Mouse (Mus musculus) CD4-positive, CD25-positive, alpha-beta regulatory T cell (primary cell): ENCODE measurements around the gene Pigc. TPM values are rescaled to one million over a fixed set of nuclear protein-coding genes. Genes with fewer than 3 reads are reported as not detected.

ENCODE experiments used
- polyA plus RNA-seq: library from polyadenylated mRNA; unstranded; fragments of 100-300 nt; shearing (Covaris generic); gene quantifications from one replicate; pipeline ENCODE4 v1.2.1, GENCODE M21; 2017

Gene Pigc
- polyA plus RNA-seq: 29.8 TPM

GRCm38 (mm10) chr1:161968589-161969407 is at the start of gene Pigc:
Gene Pigc (plus strand): TSS chr1:161969186.

GRCm38 (mm10) chr1:161979536-161979935 is 10.6 kb downstream of the Pigc start, which contains the start of gene 4930558K02Rik:
Gene 4930558K02Rik (minus strand): TSS chr1:161979636.

Other genes starting within 250 kb of the Pigc start
- 8.3 TPM for gene Fasl, start 180.7 kb upstream of the Pigc start, polyA plus RNA-seq
- 48.2 TPM for gene Suco, start 92.5 kb upstream of the Pigc start, polyA plus RNA-seq
- not detected for gene 4930558K02Rik, start 10.4 kb downstream of the Pigc start, polyA plus RNA-seq